Comparison of ENCODE assay signal across 8 mouse cellular contexts in the genomic region with DNA sequence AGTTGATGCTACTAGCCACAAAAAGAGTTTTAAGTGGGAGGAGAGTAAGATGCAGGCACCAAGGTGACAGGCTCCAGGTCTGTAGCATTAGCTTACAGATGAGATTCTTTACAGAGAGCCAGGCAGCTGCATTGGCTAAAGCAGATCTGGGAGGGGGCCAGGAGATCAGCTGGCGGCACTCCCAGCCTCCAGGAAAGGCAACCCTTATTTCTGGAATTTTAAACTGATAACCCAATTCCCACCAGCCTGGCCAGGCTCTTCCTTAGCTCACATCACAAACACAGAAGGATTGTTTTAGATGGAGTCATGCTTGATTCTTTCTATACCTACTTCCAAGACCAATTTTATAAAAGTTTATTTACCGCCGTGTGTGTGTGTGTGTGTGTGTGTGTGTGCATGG. TPM values are rescaled to one million over a fixed set of nuclear protein-coding genes. Genes with fewer than 3 reads are reported as not detected.
DNase-seq lines count a peak whose midpoint lies in the region; ATAC-seq and TF ChIP-seq lines count a peak whose summit lies in the region.
"Had no signal": no experiment of that assay in that cellular context is flagged by ENCODE, and none has a peak within 500 bp of the region (broad histone marks: within the 10 kb centered on the region; RNA-seq: fewer than 3 reads in every experiment).

No protein-coding gene starts in this region.

- no peak overlapping the region for H3K9ac ChIP-seq in limb, embryonic 14.5 days (ENCODE audit: low read depth, low read length, severe bottlenecking)
- no peak overlapping the region for H3K9ac ChIP-seq in hindbrain, embryonic 11.5 days (ENCODE audit: low read depth, low read length)
- H3K9ac ChIP-seq: liver, embryonic 13.5 days had no signal

- H3K4me1 ChIP-seq in limb, embryonic 14.5 days (ENCODE audit: control insufficient read depth, insufficient read depth, low read length), result no peaks in the 10 kb centered on the region
- peaks cover 4% of the 10 kb centered on the region; the same call in 1 of the 2 replicates for H3K4me1 ChIP-seq in limb, embryonic 10.5 days
- H3K4me1 ChIP-seq in hindbrain, embryonic 11.5 days (replicated peaks; ENCODE audit: control insufficient read depth, insufficient read depth, low read length), result no peaks in the 10 kb centered on the region

- DNase-seq in limb, embryonic 14.5 days (ENCODE audit: low spot score), result peak; percentile 38
- DNase-seq in limb, embryonic 10.5 days (ENCODE audit: low spot score), result no peak
- peak; percentile 36 for DNase-seq in gastrocnemius, postnatal 25 days
- DNase-seq in heart, postnatal 14 days, result peak; percentile 76 to 80
- peak; percentile 53 for DNase-seq in lung, postnatal 14 days
- no peak for DNase-seq in right cerebral cortex, adult 18-20 months
- DNase-seq in hindbrain, embryonic 11.5 days (ENCODE audit: low spot score), result no peak
- DNase-seq: liver, embryonic 13.5 days had no signal

- 83% methylated on average over 3 of the region's 3 CpGs for WGBS in limb, embryonic 14.5 days
- 78% methylated on average over 3 of the region's 3 CpGs for WGBS in limb, embryonic 10.5 days
- 84% methylated on average over 3 of the region's 3 CpGs for WGBS in hindbrain, embryonic 11.5 days

- no peak overlapping the region for H3K4me2 ChIP-seq in limb, embryonic 14.5 days (replicated peaks; ENCODE audit: low read depth, low read length, severe bottlenecking)
- H3K4me2 ChIP-seq in hindbrain, embryonic 11.5 days (replicated peaks; ENCODE audit: low read depth, low read length), result no peak overlapping the region
- H3K4me2 ChIP-seq: liver, embryonic 13.5 days had no signal

- H3K27ac ChIP-seq in limb, embryonic 14.5 days (replicated peaks; ENCODE audit: low read depth, low read length), result no peak overlapping the region; the same call in 1 of the 2 replicates
- no peak overlapping the region for H3K27ac ChIP-seq in limb, embryonic 10.5 days
- H3K27ac ChIP-seq in hindbrain, embryonic 11.5 days (ENCODE audit: low read depth, low read length), result no peak overlapping the region

- H3K9me3 ChIP-seq in limb, embryonic 14.5 days (ENCODE audit: control insufficient read depth, low read length), result no peaks in the 10 kb centered on the region
- no peaks in the 10 kb centered on the region for H3K9me3 ChIP-seq in limb, embryonic 10.5 days (replicated peaks)
- no peaks in the 10 kb centered on the region for H3K9me3 ChIP-seq in hindbrain, embryonic 11.5 days (ENCODE audit: control insufficient read depth, low read length)
- H3K9me3 ChIP-seq: liver, embryonic 13.5 days had no signal

- no peak for ATAC-seq in limb, embryonic 14.5 days (ENCODE audit: low FRiP score, low read depth)
- no peak for ATAC-seq in hindbrain, embryonic 11.5 days (ENCODE audit: low FRiP score)

- no peaks in the 10 kb centered on the region for H3K36me3 ChIP-seq in limb, embryonic 14.5 days (ENCODE audit: control insufficient read depth, insufficient read depth, low read length)
- no peaks in the 10 kb centered on the region for H3K36me3 ChIP-seq in limb, embryonic 10.5 days
- no peaks in the 10 kb centered on the region for H3K36me3 ChIP-seq in hindbrain, embryonic 11.5 days (ENCODE audit: control insufficient read depth, insufficient read depth, low read length)
- H3K36me3 ChIP-seq: liver, embryonic 13.5 days had no signal

- H3K27me3 ChIP-seq in limb, embryonic 14.5 days (ENCODE audit: control insufficient read depth, insufficient read depth, low read length), result no peaks in the 10 kb centered on the region
- H3K27me3 ChIP-seq in limb, embryonic 10.5 days (ENCODE audit: low read depth, poor library complexity, severe bottlenecking), result no peaks in the 10 kb centered on the region
- H3K27me3 ChIP-seq in hindbrain, embryonic 11.5 days (ENCODE audit: control insufficient read depth, insufficient read depth, low read length), result no peaks in the 10 kb centered on the region
- H3K27me3 ChIP-seq: liver, embryonic 13.5 days had no signal

- TF ChIP-seq POLR2A in limb, embryonic 14.5 days (IDR thresholded peaks at IDR 0.05; ENCODE audit: borderline replicate concordance, extremely low read depth, insufficient read depth, insufficient read length), result no peak

- H3K4me3 ChIP-seq in limb, embryonic 14.5 days (replicated peaks; ENCODE audit: low read length), result no peak overlapping the region
- H3K4me3 ChIP-seq in limb, embryonic 10.5 days, result no peak overlapping the region
- H3K4me3 ChIP-seq in hindbrain, embryonic 11.5 days (ENCODE audit: low read depth, low read length), result no peak overlapping the region
- H3K4me3 ChIP-seq: liver, embryonic 13.5 days had no signal

- intact Hi-C loops in heart, postnatal 14 days (cut with DNase I), result no loop called here

RNA-seq across cellular contexts. Expression of a gene that starts 6.7 kb away (rescaled TPM):
- 8.4 and 10.2 TPM in 2 replicates for polyA plus RNA-seq in limb, embryonic 14.5 days (2012; rRNA removed)
- 15.6 and 15.7 TPM in 2 replicates for polyA plus RNA-seq in limb, embryonic 14.5 days (2014; fragmentation: Nextera tagmentation; extraction: Ambion mirVana)
- 7.1 and 9.0 TPM in 2 replicates for polyA plus RNA-seq in limb, embryonic 10.5 days (2016; fragmentation: Nextera tagmentation; extraction: Ambion mirVana)
- 10 to 100 TPM; 13.7 to 14.6 TPM for total RNA-seq in gastrocnemius, postnatal 25 days (2021)
- 10 to 100 TPM; 53.1 to 61.1 TPM for total RNA-seq in heart, postnatal 14 days (2021)
- 11.4 and 11.6 TPM in 2 replicates for polyA plus RNA-seq in hindbrain, embryonic 11.5 days (2014; fragmentation: Nextera tagmentation; extraction: Ambion mirVana)

Comparison
In these comparisons a context has a peak if more than half of its experiments do, and no peak if none do; other contexts are left out.
1. DNase-seq: peak in limb, embryonic 14.5 days (single experiment), gastrocnemius, postnatal 25 days (single experiment), heart, postnatal 14 days (2 of 2) and lung, postnatal 14 days (single experiment); none in limb, embryonic 10.5 days (single experiment), right cerebral cortex, adult 18-20 months (single experiment) and hindbrain, embryonic 11.5 days (single experiment).